Mouse (Mus musculus) limb, embryonic 10.5 days (tissue): Measurements from ENCODE around the gene Iqcf1. TPM values are rescaled to one million over a fixed set of nuclear protein-coding genes. Genes with fewer than 3 reads are reported as not detected.

ENCODE experiments used
- DNase-seq: peaks from one replicate; pipeline ENCODE4 v3.0.0-alpha.2; 2017; ENCODE audit warnings: low spot score
- H3K27ac ChIP-seq: fragments of 300-500 bp; sonication (generic); 2 replicates; pipeline ENCODE4 v1.5.1; 2016; ENCODE audit warnings: mild to moderate bottlenecking
- H3K27me3 ChIP-seq: fragments of 300-500 bp; sonication (generic); 2 replicates; pipeline ENCODE4 v1.6.1; 2016; ENCODE audit warnings: low read depth, mild to moderate bottlenecking; ENCODE audit not compliant: poor library complexity, severe bottlenecking
- H3K36me3 ChIP-seq: fragments of 300-500 bp; sonication (generic); 2 replicates; pipeline ENCODE4 v1.6.1; 2016; ENCODE audit warnings: mild to moderate bottlenecking, moderate library complexity
- H3K4me1 ChIP-seq: fragments of 300-500 bp; sonication (generic); 2 replicates; pipeline ENCODE4 v1.6.1; 2016
- H3K4me3 ChIP-seq: fragments of 300-500 bp; sonication (generic); 2 replicates; pipeline ENCODE4 v1.5.1; 2016; ENCODE audit warnings: mild to moderate bottlenecking, moderate library complexity
- H3K9me3 ChIP-seq: fragments of 300-500 bp; sonication (generic); replicated peaks from 2 replicates; pipeline ENCODE4 v1.6.1; 2016; ENCODE audit warnings: mild to moderate bottlenecking
- WGBS: fragments of 180-500 bp; shearing (Covaris S2); methylation state at CpG from one replicate; pipeline ENCODE4 v1.1.7; 2016; 5-methylcytosine and 5-hydroxymethylcytosine counted together
- polyA plus RNA-seq: library from polyadenylated mRNA; unstranded; fragments of >200 nt; fragmentation: Nextera tagmentation; extraction: Ambion mirVana; gene quantifications from 2 replicates; pipeline ENCODE4 v1.2.1, GENCODE M21; 2016

The Iqcf1 gene
- polyA plus RNA-seq, 1 experiment from 2014 or later = not detected

DNA sequence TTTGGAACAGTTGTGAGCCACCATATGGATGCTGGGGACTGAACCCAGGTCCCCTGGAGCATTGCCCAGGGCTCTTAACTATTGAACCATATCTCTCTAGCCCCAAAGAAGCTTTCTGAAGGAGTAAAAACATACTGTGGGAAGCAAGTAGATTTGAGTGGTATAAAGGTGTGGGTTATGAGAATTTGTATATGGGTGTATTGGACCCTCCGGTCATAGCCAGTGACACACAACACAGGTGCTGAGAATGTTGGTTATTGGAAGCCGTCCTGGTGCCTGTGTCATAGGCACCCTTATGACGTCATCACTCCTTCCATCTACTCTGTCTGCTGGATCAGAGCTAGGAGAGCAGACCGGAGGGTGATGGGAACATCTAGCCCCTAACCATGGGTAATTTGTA is 14.5 kb downstream of the Iqcf1 start, which contains the start of gene Iqcf5:
TSS of gene Iqcf5 (plus strand) at position 301 of the 400 bp plus-strand sequence.
- H3K27ac ChIP-seq = no peak within 1 kb of the TSS
- no peaks in the 10 kb centered on the region for H3K36me3 ChIP-seq
- no peaks in the 10 kb centered on the region; the same call in 1 of the 2 replicates for H3K4me1 ChIP-seq
- 91% methylated on average over 4 of the region's 4 CpGs for WGBS
- DNase-seq = no peak
- H3K4me3 ChIP-seq = no peak within 1 kb of the TSS
- H3K27me3 ChIP-seq = no peaks in the 10 kb centered on the region
- H3K9me3 ChIP-seq = no peaks in the 10 kb centered on the region

DNA sequence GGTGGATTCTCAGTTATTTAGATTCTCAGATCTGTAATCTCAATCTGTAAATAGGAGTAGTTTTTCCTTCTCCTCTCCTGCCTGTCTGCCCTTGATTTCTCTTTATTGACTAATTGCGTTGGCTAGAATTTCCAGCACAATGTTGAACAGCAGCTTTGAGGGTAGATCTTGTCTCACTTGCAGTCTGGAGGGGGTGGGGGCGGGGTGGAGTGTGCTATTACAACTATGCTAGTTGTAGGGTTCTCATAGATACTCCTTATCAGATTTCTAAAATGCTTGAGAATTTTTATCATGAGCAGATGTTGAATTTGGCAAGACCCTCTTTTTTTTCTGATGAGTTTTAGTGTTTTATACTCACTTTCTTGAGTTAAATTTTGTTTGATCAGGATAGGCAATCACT is 19.7 kb downstream of the Iqcf1 start:
- 87% methylated on average over 2 of the region's 2 CpGs for WGBS
- H3K36me3 ChIP-seq = no peaks in the 10 kb centered on the region

DNA sequence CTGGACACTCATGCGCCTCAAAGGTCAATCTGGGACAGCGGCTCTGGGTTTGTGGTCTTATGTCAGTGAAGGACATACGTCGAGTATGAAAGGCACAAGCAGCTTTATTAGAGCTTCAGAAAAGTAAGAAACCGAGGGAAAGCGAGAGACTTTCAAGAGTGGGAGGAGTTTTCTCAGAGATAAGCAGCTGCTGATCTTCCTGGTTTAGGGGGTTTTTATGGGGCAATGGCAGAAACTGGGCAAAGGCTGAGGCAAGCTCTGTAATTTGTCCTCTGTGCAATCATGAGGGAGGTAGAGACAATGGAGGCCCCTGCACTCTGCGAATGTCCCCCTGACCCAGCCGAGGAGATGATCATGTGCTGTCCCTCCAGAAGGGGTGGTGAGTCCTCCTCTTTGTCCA is 20.1 kb downstream of the Iqcf1 start:
- no peak for DNase-seq
- no peaks in the 10 kb centered on the region for H3K36me3 ChIP-seq
- no peak overlapping the region for H3K27ac ChIP-seq
- H3K4me1 ChIP-seq = no peaks in the 10 kb centered on the region
- no peaks in the 10 kb centered on the region for H3K27me3 ChIP-seq
- WGBS = 82% methylated on average over 8 of the region's 8 CpGs
- H3K4me3 ChIP-seq = no peak overlapping the region
- no peaks in the 10 kb centered on the region for H3K9me3 ChIP-seq

More for the DNA sequence above, 19.7 kb downstream of the Iqcf1 start:
- H3K27ac ChIP-seq = no peak overlapping the region
- no peak for DNase-seq
- H3K4me1 ChIP-seq = no peaks in the 10 kb centered on the region
- H3K9me3 ChIP-seq = no peaks in the 10 kb centered on the region
- H3K4me3 ChIP-seq = no peak overlapping the region
- no peaks in the 10 kb centered on the region for H3K27me3 ChIP-seq

DNA sequence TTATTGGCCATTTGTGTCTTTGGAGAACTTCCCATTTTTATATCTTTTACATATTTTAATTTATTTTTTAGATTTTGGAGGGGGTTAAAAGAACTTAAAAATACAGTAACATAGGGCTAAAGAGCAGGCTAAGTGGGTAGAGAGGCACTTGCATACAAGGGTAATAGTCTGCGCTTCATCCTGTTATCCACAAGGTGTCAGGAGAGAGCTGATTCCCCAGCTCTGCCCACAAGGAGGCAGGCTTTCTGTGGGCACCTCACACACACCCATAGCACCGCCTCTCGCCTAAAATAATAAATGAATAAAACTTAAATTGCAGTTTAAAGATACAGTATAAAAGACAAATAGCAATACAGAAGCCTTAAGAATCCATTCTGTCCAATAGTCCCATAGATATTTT is 32.1 kb downstream of the Iqcf1 start:
- Histone ChIP-seq H3K27ac (no peak overlapping the region), H3K27me3 (no peaks in the 10 kb centered on the region), H3K4me3 (no peak overlapping the region), H3K9me3 (no peaks in the 10 kb centered on the region), H3K4me1 (no peaks in the 10 kb centered on the region), H3K36me3 (no peaks in the 10 kb centered on the region)
- peak; percentile 38 for DNase-seq
- 34% methylated on average over 3 of the region's 3 CpGs for WGBS

DNA sequence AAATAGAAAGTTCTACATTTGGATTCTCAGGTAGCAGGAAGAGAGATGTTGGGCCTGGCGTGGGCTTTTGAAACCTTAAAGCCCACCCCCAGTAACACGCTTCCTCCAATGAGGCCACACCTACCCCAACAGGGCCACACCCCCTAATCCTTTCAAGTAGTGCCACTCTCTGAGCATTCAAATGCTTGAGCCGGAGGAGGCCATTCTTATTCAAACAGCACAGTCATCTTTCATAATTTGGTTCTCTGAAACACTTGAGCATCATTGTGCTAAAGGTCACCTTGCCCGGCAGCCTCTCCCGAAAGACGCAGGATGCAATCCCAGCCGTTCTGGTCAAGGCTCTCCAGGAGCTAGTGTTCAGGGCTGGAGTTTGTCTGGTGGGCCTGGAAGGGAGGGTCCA is 34.5 kb downstream of the Iqcf1 start:
- Histone ChIP-seq H3K27me3 (no peaks in the 10 kb centered on the region), H3K4me3 (no peak overlapping the region), H3K36me3 (no peaks in the 10 kb centered on the region), H3K4me1 (no peaks in the 10 kb centered on the region), H3K27ac (no peak overlapping the region), H3K9me3 (no peaks in the 10 kb centered on the region)
- 95% methylated on average over 7 of the region's 7 CpGs for WGBS
- no peak for DNase-seq

DNA sequence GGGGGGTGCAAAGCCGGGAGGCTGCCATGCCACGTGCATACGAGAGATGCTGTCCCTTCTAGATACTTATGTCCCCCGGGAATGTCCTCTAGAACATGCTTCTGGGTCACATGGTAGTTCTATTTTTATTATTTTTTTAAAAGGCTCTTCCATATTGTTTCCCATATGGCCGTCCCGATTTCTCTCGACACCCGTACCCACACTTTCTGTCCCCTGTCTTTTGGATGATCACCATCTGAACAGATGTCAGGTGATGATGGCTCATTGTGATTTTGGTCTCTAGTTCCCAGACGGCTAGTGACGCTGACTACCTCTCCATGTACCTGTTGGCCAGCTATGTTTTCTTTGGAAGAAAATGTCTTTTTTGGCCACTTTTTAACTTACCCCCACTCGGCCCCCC is 35.2 kb downstream of the Iqcf1 start:
- no peaks in the 10 kb centered on the region for H3K27me3 ChIP-seq
- H3K36me3 ChIP-seq = no peaks in the 10 kb centered on the region
- no peak for DNase-seq
- H3K9me3 ChIP-seq = no peaks in the 10 kb centered on the region
- no peak overlapping the region for H3K27ac ChIP-seq
- H3K4me3 ChIP-seq = no peak overlapping the region
- no peaks in the 10 kb centered on the region for H3K4me1 ChIP-seq
- WGBS = 91% methylated on average over 11 of the region's 11 CpGs

Other genes with a start within 250 kb of the Iqcf1 start
- 42.9 and 43.9 TPM in 2 replicates for gene Poc1a, start 218.9 kb upstream of the Iqcf1 start, polyA plus RNA-seq
- gene Dusp7, start 131.3 kb upstream of the Iqcf1 start, polyA plus RNA-seq = 43.1 and 44.9 TPM in 2 replicates
- gene Rpl29, start 70.5 kb upstream of the Iqcf1 start, polyA plus RNA-seq = 1,033 and 1,267 TPM in 2 replicates
- 49.4 and 52.8 TPM in 2 replicates for gene Acy1, start 61.6 kb upstream of the Iqcf1 start, polyA plus RNA-seq
- gene Abhd14b, start 52.5 kb upstream of the Iqcf1 start, polyA plus RNA-seq = 5.9 and 7.6 TPM in 2 replicates
- gene Abhd14a, start 52.3 kb upstream of the Iqcf1 start, polyA plus RNA-seq = 45.0 and 46.9 TPM in 2 replicates
- gene Pcbp4, start 46.7 kb upstream of the Iqcf1 start, polyA plus RNA-seq = 275 and 316 TPM in 2 replicates
- 0.16 and 0.59 TPM in 2 replicates for gene Gpr62, start 34.0 kb upstream of the Iqcf1 start, polyA plus RNA-seq
- gene Rrp9, start 24.0 kb upstream of the Iqcf1 start, polyA plus RNA-seq = 81.6 and 110 TPM in 2 replicates
- 1.9 and 2.3 TPM in 2 replicates for gene Parp3, start 23.0 kb upstream of the Iqcf1 start, polyA plus RNA-seq
- gene Iqcf5, start 14.6 kb downstream of the Iqcf1 start, polyA plus RNA-seq = not detected in 2 replicates
- gene Iqcf3, start 61.7 kb downstream of the Iqcf1 start, polyA plus RNA-seq = not detected in 2 replicates
- not detected in 2 replicates for gene Iqcf4, start 71.0 kb downstream of the Iqcf1 start, polyA plus RNA-seq
- gene Iqcf6, start 126.6 kb downstream of the Iqcf1 start, polyA plus RNA-seq = not detected in 2 replicates
- not detected in 2 replicates for gene Grm2, start 156.1 kb downstream of the Iqcf1 start, polyA plus RNA-seq
- gene Tex264, start 186.0 kb downstream of the Iqcf1 start, polyA plus RNA-seq = 22.9 and 32.1 TPM in 2 replicates